Mouse (Mus musculus): ENCODE results near the gene Jade1.

Gene Jade1

GRCm38 (mm10) chr3:41555491-41556381 lies at the start of gene Jade1:
Gene Jade1 (plus strand): TSS chr3:41555731.
- ATAC-seq (ENCODE audit: insufficient number of reproducible peaks, low FRiP score, low TSS enrichment), result no peak

- ATAC-seq (ENCODE audit: insufficient number of reproducible peaks, low FRiP score, low TSS enrichment), result no peak
Measured at GRCm38 (mm10) chr3:41509441-41509840, 46.1 kb upstream of the Jade1 start.

GRCm38 (mm10) chr3:41510191-41510590 lies 45.3 kb upstream of the Jade1 start:
- ATAC-seq (ENCODE audit: insufficient number of reproducible peaks, low FRiP score, low TSS enrichment), result no peak

- ATAC-seq (ENCODE audit: insufficient number of reproducible peaks, low FRiP score, low TSS enrichment), result no peak
Measured at GRCm38 (mm10) chr3:41510750-41511149, 44.8 kb upstream of the Jade1 start.

- ATAC-seq (ENCODE audit: insufficient number of reproducible peaks, low FRiP score, low TSS enrichment), result no peak
Measured at GRCm38 (mm10) chr3:41514003-41514402, 41.5 kb upstream of the Jade1 start.

GRCm38 (mm10) chr3:41514683-41515305 lies 40.7 kb upstream of the Jade1 start:
- ATAC-seq (ENCODE audit: insufficient number of reproducible peaks, low FRiP score, low TSS enrichment), result no peak

DNA sequence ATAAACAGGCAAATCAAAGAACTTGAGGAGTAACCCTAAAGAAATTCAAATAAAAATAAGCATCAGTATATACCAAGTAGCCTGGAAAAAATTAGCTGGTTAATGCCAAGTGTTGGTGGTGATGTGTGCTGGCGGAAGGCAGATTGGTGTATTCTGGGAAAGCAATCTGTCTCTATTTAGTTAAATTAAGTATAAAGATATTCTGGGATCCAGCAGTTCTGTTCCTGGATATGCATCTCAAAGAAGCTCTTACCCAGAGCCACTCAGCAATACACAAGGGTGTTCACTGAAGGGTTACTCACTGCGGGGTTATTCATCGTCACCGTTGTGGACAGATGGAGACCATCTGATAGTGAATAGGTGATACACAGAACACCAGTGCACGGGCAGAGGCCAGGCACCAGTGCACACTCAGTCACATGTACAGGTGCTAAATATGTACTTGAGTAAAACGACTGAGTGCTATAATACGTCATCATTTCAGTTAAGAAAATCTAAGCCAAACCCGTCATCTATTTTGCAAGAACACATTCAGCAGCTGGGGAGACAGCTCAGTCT lies 38.5 kb upstream of the Jade1 start:
- no peak for ATAC-seq (ENCODE audit: insufficient number of reproducible peaks, low FRiP score, low TSS enrichment)

DNA sequence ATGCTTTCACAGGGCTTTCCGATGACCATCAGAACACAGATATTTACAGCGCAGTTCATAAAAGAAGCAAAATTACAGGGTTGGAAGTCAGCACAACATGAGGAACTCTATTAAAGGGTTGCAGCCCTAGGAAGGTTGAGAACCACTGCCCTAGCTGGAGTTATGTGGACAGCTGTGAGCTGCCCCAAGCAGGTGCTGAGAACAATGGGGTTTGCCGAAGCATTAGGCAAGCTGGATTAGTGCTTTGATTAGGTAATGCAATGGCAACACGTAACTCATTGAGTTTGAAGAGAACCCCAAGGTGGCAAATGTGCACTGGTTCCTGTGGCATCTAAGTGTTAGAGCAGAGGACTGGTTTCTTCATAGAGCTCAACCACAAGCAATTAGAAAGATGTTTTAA lies 34.6 kb upstream of the Jade1 start:
- ATAC-seq (ENCODE audit: insufficient number of reproducible peaks, low FRiP score, low TSS enrichment), result no peak

GRCm38 (mm10) chr3:41521733-41522132 lies 33.8 kb upstream of the Jade1 start:
- no peak for ATAC-seq (ENCODE audit: insufficient number of reproducible peaks, low FRiP score, low TSS enrichment)

DNA sequence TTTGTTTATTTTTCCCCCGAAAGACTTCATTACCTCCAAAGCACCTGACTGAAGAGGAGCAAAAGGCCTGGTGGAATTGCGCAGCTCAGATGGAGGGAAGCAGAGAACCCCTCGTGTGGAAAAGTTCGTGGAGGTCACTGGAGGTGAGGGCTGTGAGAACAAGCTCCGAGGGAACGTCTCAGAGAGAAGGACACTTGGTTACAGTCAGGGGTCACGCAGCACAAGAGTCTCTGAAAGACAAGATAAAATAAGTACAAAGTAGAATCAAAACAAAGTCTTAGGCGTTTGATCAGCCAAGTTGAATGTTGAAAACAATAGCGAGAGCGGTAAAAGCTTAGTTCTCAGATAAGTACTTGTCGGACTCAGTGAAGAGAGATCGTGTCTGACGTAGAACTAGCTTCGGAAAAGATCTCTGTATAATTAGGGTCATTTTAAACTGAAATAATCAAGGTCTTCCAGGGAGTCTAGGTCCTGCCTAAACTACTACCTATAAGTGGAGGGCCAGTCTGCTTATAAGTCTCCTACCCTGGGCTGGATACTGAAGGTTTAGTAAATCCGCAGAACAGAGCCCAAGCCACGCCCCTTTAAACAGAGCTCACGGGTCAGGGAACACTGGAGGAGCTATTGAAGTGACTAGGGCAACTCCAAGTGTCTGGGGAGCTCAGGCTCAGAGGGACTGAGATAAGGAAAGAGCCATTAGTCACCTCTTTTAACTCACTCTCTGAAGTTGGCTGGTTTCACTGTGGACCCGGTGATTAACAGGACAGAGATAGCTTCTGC lies 33.1 kb upstream of the Jade1 start:
- ATAC-seq (ENCODE audit: insufficient number of reproducible peaks, low FRiP score, low TSS enrichment), result no peak

DNA sequence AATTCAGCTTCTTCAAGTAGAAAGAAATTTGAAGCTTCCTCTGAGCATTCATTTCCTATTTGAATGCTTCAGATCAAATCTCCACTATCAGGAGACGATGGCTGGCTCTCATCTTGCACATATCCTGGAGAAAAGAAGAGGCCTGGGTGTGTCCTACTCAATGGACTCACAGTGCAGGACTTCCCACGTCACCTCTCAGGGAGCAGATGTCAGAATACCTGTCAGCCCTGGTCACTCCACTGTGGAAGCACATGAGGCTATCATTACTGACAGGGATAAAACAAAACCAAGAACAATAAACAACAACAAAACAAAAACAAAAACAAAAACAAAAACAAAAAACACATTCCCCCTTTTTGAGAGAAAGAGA lies 32.5 kb upstream of the Jade1 start:
- ATAC-seq (ENCODE audit: insufficient number of reproducible peaks, low FRiP score, low TSS enrichment), result no peak

GRCm38 (mm10) chr3:41523460-41523859 lies 32.1 kb upstream of the Jade1 start:
- no peak for ATAC-seq (ENCODE audit: insufficient number of reproducible peaks, low FRiP score, low TSS enrichment)

DNA sequence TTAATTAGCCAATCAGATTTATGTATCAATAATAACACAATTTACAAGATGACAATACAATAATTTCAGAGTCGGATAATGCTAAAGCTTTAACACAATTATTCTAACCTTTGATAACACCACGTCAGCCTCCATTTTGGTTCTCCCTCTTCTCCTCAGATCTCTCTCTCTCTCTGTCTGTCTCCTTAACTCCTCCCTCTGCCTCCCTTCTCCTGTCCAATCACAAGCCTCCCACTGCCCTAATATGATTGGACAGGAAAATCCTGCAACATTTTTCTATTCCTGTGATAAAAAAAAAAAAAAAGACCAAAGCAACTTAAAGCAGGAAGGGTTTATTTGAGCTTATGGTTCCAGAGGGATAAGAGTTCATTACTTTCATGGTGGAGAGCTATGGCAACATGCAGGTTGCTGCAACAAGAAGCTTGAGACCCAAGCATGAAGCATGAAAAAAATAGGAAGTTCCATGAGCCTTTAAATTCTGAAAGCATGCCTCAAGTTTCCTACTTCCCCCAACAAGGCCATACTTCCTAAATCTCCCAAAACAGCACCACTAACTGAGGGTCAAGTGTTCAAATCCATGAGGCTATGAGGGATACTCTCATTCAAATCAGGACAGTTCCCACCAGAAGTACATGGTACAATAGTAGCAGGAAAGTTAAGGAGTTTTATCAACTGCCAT lies 27.1 kb upstream of the Jade1 start:
- no peak for ATAC-seq (ENCODE audit: insufficient number of reproducible peaks, low FRiP score, low TSS enrichment)

DNA sequence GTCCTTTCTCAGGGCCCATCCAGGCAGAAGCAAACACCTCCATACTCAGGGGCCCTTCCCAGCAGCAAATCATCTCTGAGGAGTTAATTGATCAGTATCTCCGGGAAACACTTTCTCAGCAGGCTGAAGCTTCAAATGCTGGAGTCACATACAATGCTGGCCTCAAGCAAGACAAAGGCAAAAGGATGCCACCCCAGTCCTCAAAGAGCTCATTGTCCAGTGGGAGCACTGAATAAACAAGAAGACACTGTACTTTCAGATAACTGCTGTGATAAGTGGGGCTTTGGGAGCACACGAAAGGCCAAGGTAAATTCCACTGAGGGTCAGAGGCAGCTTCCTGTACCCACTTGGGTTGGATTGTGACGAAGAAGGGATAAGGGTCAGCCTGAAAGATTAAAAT lies 25.4 kb upstream of the Jade1 start:
- no peak for ATAC-seq (ENCODE audit: insufficient number of reproducible peaks, low FRiP score, low TSS enrichment)

- no peak for ATAC-seq (ENCODE audit: insufficient number of reproducible peaks, low FRiP score, low TSS enrichment)
Measured at GRCm38 (mm10) chr3:41531541-41531940, 24.0 kb upstream of the Jade1 start.

DNA sequence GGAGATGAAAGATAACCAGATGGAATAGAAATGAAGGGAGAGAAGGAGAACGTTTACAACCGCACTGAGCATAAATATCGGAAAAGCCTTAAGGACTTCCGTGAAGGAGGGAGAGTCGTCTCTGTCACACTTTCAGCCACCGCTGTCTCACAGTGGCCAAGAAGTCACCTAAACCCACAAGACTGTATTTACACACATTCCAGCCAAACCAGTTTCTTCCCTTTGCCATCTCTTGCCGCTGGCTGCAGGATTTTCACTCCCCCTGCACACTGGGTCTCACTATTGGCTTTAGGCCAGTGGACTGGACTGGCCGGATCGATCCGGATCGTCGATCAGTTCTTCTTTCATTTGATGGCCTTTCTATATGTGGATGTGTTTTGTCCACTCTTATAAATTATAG lies 23.4 kb upstream of the Jade1 start:
- ATAC-seq (ENCODE audit: insufficient number of reproducible peaks, low FRiP score, low TSS enrichment), result no peak

DNA sequence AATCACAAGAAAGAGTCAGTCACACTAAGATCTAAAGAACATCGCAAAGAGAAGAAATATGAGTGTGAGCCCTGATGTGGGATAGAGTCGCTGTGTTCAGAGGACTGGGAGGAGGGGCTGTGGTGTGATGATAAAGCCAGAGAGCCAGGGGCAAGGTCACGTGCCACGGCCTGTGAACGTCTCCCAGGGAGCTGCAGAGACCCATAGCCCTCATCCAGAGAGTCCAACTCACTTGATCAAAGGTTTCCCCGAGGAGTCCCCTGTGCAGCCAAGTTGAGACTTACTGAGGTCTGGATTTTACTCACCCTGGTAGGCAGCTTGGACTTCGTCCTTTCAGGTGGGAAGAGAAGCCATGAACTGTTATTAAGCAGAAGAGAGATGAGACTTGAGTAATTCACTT lies 21.9 kb upstream of the Jade1 start:
- no peak for ATAC-seq (ENCODE audit: insufficient number of reproducible peaks, low FRiP score, low TSS enrichment)

DNA sequence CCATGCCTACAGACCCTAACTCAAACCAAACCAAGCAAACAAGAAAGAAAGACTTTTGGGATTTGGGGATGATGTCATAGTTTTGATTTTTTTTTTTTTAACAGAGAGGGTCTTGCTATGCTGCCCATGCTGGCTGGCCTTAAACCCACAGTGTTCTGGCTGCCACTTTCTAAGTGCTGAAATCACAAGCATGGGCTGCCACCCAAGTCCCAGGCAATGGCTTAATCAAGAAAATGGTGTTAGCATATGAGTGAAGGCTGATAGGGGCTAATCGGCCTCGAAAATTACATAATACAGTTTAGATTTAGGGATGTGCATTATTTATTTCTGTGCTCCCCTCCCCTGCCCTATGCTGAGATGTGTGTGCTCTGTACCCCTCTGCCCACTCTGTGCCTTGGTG lies 17.6 kb upstream of the Jade1 start:
- ATAC-seq (ENCODE audit: insufficient number of reproducible peaks, low FRiP score, low TSS enrichment), result no peak

DNA sequence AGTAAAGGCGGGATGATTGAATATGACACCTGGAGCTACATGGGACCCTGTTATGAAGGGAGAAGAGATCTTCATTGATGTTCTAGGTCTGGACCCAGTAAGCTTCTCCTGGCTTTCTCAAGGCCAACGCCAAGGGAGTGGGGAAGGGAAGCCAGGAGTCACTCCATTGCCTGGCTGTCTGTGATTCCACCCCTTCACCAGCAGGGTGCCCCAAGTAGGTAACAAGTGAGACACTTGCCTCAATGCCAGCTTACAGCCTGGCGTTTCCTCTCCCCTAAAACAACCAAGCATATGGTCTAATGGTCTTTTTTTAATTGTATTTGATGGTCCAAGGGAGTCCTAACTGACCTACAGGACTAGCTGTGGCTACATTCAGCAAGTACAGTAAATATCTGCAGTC lies 14.2 kb upstream of the Jade1 start:
- no peak; the same call in 1 of the 2 replicates for ATAC-seq (ENCODE audit: insufficient number of reproducible peaks, low FRiP score, low TSS enrichment)

DNA sequence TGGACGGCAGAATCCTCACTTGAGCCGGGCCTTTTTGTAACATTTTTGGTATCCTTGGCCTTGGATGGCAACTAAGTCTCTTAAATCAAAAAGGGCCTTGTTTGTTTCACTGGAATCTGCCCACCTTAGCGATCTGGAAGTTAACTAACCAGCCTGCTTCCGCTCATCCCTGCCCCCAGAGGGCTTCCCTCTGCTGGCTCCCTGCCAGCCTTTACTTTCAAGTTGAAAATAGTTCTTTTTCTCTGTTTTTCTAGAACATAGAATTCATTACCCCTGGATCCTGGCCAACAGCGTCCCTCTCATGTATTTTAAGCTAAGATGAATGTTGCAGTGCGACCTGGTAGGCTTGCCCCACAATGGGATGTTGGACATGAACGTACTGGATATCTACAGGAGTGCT lies 11.1 kb upstream of the Jade1 start:
- no peak for ATAC-seq (ENCODE audit: insufficient number of reproducible peaks, low FRiP score, low TSS enrichment)
